Mouse (Mus musculus): ENCODE results near the gene Cd27.
A peak's percentile ranks its signal among the peaks of the same experiment; 100 is the strongest.

The Cd27 gene

GRCm38 (mm10) chr6:125244551-125244950 lies 7.7 kb upstream of the Cd27 start:
- no peak for DNase-seq (ENCODE audit: low read depth, low spot score)

DNA sequence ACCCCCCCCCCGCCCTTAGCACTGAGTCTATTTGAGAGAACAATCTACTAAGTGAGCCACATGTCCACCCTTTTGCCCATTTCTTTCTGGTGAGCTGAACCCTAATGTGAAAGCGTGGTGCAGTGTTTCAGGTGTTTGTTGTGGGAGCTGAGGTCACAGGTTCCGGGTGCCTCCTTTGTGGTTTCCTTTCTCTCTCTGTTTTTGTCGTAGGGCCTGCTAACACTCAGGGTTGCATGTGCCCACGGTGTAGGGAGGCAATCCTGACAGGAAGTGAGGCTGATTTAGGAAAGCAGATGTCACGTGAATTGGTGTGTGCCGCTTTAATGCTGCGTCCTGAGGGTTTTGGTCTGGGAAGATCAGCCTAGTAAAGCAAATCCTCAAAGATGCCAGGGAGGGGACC lies 4.8 kb upstream of the Cd27 start:
- no peak for DNase-seq (ENCODE audit: low read depth, low spot score)

- DNase-seq (ENCODE audit: low read depth, low spot score), result no peak
These were observed 3.8 kb upstream of the Cd27 start for GRCm38 (mm10) chr6:125240617-125241016.

DNA sequence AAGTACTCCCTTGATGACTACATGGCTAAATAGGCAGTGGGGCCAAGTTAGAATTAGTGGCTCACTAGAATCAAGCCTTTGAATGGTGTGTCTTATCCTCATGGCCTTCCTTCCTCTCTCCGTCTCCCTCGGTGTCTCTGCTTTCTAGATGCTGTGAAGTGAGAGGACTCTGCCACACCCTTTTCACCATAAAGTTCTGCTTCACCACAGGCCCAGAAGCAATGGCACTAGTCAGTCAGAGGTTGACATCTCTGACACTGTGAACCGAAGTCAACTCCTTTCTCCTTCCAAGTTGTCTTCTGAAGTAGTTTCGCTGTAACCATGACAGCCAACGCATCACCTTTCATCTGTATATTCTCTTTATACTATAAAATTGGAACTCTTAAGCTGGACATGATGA lies 2.7 kb upstream of the Cd27 start:
- no peak for DNase-seq (ENCODE audit: low read depth, low spot score)

- no peak for DNase-seq (ENCODE audit: low read depth, low spot score)
These were observed 1.6 kb upstream of the Cd27 start for GRCm38 (mm10) chr6:125238396-125238795.

- no peak for DNase-seq (ENCODE audit: low read depth, low spot score)
These were observed 611 bp upstream of the Cd27 start for GRCm38 (mm10) chr6:125237421-125237820.

GRCm38 (mm10) chr6:125236341-125236740 lies 469 bp downstream of the Cd27 start:
- DNase-seq (ENCODE audit: low read depth, low spot score), result no peak

DNA sequence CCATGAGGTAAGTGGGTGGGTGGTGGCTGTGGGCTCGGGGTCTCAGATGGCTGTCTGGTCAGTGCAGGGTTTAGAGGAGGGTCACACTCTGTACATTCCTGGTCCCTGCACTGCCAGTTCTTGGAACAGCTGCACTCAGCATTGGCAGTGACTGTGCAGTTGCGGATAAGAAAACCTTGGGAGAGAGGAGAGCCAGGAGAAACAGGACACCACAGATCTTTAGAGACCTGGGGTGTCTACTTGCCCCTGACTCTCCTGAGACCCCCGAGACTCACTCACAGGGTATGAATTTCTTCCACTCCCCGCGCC lies 2.3 kb downstream of the Cd27 start:
- DNase-seq (ENCODE audit: low read depth, low spot score), result no peak

DNA sequence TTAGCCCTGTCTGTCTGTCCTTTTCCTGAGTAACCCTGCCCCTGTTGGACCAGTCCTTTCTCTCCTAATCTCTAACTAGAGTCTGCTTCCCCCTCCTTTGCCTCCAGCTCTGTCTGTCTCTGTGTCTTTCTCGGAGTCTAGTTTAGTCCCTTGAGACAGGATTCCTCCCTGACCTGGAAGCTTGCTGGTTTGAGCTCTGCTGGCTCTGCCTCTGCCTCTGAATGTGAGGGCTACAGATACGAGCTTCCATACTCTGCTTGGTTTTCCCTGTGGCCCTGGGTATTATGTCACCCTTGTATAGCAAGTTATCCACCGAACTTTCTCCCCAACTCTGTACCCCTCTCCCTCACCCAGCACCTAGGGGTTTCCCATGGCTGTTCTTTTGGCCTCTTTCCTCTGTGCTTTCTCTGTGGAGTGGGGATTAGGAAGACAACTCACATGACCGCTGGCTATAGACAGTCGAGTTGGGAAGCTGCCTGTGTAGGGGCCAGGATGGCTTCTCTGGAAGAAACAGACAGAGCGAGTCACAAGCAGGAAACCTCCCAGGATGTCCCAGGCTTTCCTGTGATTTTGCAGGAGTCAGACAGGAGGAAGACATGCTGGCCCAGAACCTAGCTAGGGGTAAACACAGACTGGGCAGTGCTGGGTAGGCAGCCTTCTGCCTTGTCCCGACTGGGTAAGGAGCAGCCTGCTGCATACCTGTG lies 2.8 kb downstream of the Cd27 start:
- DNase-seq (ENCODE audit: low read depth, low spot score), result no peak

GRCm38 (mm10) chr6:125232516-125232915 lies 4.3 kb downstream of the Cd27 start:
- DNase-seq (ENCODE audit: low read depth, low spot score), result no peak

DNA sequence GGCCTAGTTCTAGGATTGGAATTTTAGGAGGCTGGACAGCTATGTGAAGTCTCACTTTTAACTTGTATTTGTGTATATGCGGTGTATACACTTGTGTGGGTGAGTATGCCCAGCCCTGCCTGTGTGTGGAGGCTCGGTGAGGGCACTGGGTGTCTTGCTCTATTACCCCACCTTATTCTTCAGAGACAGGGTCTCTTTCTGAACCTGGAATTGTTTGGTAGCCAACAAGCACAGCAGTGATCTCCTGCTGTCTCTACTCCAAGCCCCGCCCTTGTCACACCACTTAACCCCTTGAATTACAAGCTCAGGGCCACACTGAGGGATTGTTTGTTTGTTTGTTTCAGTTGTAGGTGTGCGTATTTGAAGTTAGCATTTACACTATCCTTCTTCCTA lies 4.8 kb downstream of the Cd27 start:
- no peak for DNase-seq (ENCODE audit: low read depth, low spot score)

DNA sequence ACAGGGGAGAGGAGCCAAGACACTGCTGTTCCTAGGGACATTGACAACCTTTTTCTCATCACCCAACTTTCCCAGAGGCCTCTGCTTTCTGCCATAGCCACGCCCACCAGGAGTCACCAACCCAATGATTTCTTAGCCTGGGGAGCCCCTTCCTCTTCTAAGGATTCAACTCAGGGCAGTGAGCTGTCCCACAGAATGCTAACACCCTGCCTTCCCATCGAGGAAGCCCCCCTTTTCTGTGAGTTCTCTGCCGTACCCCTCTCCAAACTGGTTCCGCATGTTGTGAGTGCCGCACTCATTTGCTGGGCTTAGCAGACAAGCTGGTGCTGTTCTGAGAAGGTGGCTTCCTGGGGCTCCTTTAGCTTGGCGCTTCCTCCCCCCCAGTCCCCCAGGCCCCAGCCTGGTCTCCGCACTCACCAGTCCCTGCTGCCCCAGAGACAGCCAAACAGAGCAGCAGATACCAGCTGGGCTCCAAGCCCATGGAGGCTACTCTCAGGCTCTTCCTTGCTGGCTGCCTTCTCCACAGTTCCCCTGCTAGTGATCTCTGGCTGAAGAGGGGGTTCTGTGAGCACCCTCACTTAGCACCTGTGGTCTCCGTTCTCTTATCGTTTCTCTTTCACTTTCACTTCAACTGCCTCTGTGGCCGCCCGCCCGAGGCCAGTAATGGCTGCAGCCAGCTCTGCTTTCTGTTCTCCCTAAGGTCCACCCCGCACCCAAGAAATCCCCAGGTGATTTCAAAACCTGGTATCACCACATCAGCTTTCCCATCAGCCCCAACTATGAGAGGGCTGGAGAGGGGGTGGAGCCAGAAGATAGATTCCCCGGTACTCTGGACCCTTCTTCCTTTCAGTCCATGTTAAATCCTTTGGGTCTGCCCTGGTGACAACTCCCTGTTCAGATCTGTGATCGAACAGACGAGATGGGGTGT lies 5.4 kb downstream of the Cd27 start, which contains the start of gene Tapbpl:
Gene Tapbpl (minus strand): TSS at position 744 of the 928 bp plus-strand sequence.
- DNase-seq (ENCODE audit: low read depth, low spot score), result peak; percentile 49

DNA sequence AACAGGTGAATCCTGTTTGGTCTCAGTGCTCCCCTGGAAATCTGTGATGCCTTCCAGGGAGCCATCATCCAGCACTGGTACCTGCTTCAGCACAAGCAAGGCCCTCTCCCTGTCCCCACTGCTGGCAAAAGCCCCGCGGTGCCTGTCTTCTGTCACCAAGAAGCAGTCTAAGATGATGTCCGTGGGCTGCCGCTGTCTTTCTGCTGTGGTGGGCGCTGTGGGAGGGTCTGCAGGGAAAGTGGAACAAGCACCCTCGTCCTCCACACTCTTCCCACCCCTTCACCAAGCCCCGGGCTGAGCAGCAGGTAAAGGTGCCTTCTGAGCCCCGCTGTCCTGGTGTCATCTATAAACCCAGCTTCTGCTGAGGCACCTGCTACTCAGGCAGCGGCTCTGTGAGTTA lies 6.2 kb downstream of the Cd27 start:
- no peak for DNase-seq (ENCODE audit: low read depth, low spot score)

DNA sequence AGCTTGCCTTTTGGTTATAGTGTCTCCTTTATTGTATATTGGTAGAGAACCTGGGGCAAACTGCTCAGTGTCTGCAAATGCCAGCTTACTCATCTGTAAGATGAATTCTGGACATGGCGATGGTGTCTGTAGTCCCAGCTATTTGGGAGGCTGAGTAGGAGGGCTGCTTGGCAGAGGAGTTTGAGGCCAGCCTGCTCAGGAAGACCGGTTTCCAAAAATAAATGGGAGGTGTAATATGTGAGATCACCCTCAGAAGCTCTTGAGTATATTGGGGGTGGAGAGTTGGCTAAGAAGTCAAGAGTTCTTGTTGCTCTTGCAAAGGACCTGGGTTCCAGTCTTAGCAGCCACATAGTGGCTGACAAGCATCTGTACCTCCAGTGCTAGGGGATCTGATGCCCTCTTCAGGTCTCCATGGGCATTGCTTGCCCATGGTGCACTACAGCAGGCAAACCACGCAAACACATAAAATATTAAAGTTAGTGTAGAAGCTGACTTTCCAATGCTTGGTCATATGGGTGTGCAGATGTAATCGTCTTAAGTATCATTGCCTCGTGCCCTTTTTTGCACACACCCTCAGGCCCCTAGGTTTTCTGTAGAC lies 11.2 kb downstream of the Cd27 start:
- DNase-seq (ENCODE audit: low read depth, low spot score), result peak; percentile 40

DNA sequence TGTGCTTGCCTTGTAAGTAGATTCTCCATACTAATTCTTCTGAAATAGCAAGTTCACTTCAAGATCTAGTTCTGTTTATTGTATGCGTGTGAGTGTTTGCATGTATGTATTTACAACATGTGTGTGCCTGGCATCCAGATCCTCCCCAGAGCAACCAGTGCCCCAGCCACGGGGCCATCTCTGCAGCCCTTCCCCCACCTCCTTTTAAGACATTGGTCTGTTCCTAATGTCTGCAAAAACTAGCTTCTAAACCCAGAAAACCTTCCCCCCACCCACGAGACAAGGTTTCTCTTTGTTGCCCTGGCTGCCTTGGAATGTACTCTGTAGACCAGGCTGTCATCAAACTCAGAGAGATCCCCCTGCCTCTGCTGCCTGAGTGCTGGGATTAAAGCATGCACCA lies 14.2 kb downstream of the Cd27 start:
- DNase-seq (ENCODE audit: low read depth, low spot score), result no peak

- no peak for DNase-seq (ENCODE audit: low read depth, low spot score)
These were observed 14.7 kb downstream of the Cd27 start for GRCm38 (mm10) chr6:125222146-125222545.

GRCm38 (mm10) chr6:125221115-125221745 lies 15.6 kb downstream of the Cd27 start:
- no peak for DNase-seq (ENCODE audit: low read depth, low spot score)

DNA sequence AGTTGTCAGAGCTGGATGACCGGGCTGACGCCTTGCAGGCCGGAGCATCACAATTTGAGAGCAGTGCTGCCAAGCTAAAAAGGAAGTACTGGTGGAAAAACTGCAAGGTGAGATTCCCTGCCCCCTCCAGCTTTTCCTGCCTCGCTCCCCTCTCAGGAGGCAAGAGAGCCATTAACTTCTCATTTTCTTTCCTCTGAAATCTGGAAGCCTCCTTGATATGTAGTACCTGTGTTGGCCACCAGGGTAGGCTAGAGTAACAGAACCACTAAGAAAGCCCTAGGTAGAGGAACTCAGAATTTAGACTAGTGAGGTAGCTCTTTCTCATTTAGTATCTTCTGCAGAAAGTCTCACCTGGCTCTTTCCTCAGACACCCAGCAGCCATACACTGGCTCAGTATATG lies 17.8 kb downstream of the Cd27 start:
- peak; percentile 82 for DNase-seq (ENCODE audit: low read depth, low spot score)

DNA sequence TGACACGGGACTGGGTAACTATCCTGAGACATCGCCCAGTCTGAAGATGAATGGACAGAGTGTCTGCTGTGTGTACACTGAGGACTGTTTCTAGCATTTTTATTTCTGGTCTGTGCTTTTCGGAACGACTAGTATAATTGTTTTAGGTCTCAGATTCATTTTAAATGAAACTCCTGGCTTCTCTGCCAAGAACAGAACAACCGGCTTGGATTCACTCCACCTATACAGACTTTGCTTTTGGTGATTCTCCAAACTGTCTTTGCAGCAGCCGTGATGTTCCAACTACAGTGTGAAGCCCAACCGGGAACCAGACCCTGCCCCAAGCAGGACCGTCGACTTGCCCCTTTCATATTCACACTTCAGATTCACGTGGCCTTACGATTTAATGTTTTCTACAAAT lies 18.9 kb downstream of the Cd27 start:
- DNase-seq (ENCODE audit: low read depth, low spot score), result no peak

- no peak for DNase-seq (ENCODE audit: low read depth, low spot score)
These were observed 19.9 kb downstream of the Cd27 start for GRCm38 (mm10) chr6:125216898-125217297.

DNA sequence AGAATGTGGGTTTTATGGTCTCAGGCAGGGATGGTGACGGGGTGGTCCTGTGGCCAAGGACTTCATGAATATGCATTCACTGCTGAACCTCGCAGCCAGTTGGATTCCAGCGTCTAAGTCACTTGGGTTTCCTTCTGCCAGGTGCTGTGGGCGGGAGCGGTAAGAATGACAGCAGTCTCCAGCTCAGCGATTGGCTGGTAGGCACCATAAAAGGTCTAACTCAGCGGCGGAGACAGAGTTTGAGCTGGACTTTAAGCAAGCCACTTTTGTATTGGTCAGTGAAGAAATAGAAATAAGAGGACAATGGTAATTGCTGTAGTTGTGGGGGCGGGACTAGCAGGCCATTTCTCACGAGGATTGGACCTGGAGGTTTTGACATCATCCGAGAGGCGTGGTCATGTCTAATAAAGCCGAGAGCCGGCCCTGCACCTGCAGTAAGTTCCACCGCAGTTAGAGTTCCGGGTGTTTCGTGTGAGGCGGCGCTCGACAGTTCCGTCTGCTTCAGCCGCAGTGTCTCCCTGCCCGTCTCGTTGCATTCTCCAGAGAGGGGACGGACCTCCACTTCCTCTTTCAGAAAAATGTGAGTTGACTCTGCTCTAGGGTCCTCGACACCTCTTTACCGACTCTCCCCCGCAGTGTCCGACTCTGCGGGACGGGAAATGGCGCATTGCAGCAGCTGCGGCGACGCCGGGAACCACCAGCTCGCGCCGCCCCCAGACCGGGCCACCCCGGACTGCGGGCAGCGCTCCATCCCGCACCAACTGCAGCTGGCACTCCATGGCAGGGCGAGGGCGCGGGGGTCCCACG lies 21.5 kb downstream of the Cd27 start, which contains the start of gene Vamp1:
Gene Vamp1 (plus strand): TSS at position 404 of the 807 bp plus-strand sequence.
- peak; percentile 100 for DNase-seq (ENCODE audit: low read depth, low spot score)

Data from ES-CJ7 (cell line).